Mouse (Mus musculus): ENCODE measurements at regions not wholly inside any gene's neighbourhood (a gene's known extent, or its start where the extent isn't known, plus 50 kb on each side); places are given as distances from the start of the nearest gene placed in this dataset.

GRCm38 (mm10) chr4:88950181-88951033, 70.4 kb upstream of the Ifne start:
- no peak for TF ChIP-seq POLR2A (IDR thresholded peaks at IDR 0.05; ENCODE audit: borderline replicate concordance, control insufficient read depth, low read depth, low read length)
- Histone ChIP-seq H3K4me3 (replicated peaks; ENCODE audit: control insufficient read depth, low read depth, low read length) (no peak overlapping the region), H3K27ac (ENCODE audit: control insufficient read depth, insufficient read depth, low read depth, low read length, poor library complexity) (no peak overlapping the region), H3K4me1 (ENCODE audit: control insufficient read depth, insufficient read depth, low read length) (no peaks in the 10 kb centered on the region)
- 69% methylated on average over 12 of the region's 12 CpGs for WGBS

GRCm38 (mm10) chr4:88948027-88948859, 68.2 kb upstream of the Ifne start:
- WGBS = 80% methylated on average over 4 of the region's 4 CpGs
- TF ChIP-seq CTCF (IDR thresholded peaks at IDR 0.05; ENCODE audit: control insufficient read depth, insufficient read depth, low read length) = no peak
- no peak for TF ChIP-seq POLR2A (IDR thresholded peaks at IDR 0.05; ENCODE audit: borderline replicate concordance, control insufficient read depth, low read depth, low read length)
- Histone ChIP-seq H3K4me1 (ENCODE audit: control insufficient read depth, insufficient read depth, low read length) (no peaks in the 10 kb centered on the region), H3K4me3 (replicated peaks; ENCODE audit: control insufficient read depth, low read depth, low read length) (no peak overlapping the region), H3K27ac (ENCODE audit: control insufficient read depth, insufficient read depth, low read depth, low read length, poor library complexity) (no peak overlapping the region)

GRCm38 (mm10) chr4:88941955-88942354, 62.0 kb upstream of the Ifne start:
- Histone ChIP-seq H3K4me3 (replicated peaks; ENCODE audit: control insufficient read depth, low read depth, low read length) (no peak overlapping the region), H3K4me1 (ENCODE audit: control insufficient read depth, insufficient read depth, low read length) (no peaks in the 10 kb centered on the region), H3K27ac (ENCODE audit: control insufficient read depth, insufficient read depth, low read depth, low read length, poor library complexity) (no peak overlapping the region)
- WGBS = 84% methylated on average over 4 of the region's 4 CpGs
- no peak for TF ChIP-seq CTCF (IDR thresholded peaks at IDR 0.05; ENCODE audit: control insufficient read depth, insufficient read depth, low read length)
- TF ChIP-seq POLR2A (IDR thresholded peaks at IDR 0.05; ENCODE audit: borderline replicate concordance, control insufficient read depth, low read depth, low read length) = no peak

- Histone ChIP-seq H3K4me3 (replicated peaks; ENCODE audit: control insufficient read depth, low read depth, low read length) (no peak overlapping the region), H3K27ac (ENCODE audit: control insufficient read depth, insufficient read depth, low read depth, low read length, poor library complexity) (no peak overlapping the region), H3K4me1 (ENCODE audit: control insufficient read depth, insufficient read depth, low read length) (no peaks in the 10 kb centered on the region)
- TF ChIP-seq CTCF (IDR thresholded peaks at IDR 0.05; ENCODE audit: control insufficient read depth, insufficient read depth, low read length) = no peak
- TF ChIP-seq POLR2A (IDR thresholded peaks at IDR 0.05; ENCODE audit: borderline replicate concordance, control insufficient read depth, low read depth, low read length) = no peak
- 93% methylated on average over 2 of the region's 2 CpGs for WGBS
These were observed 60.7 kb upstream of the Ifne start for GRCm38 (mm10) chr4:88940670-88941069.

GRCm38 (mm10) chr4:88939397-88939796, 59.4 kb upstream of the Ifne start:
- no peak overlapping the region for H3K27ac ChIP-seq (ENCODE audit: control insufficient read depth, insufficient read depth, low read depth, low read length, poor library complexity)
- H3K4me1 ChIP-seq (ENCODE audit: control insufficient read depth, insufficient read depth, low read length) = no peaks in the 10 kb centered on the region
- no peak for TF ChIP-seq CTCF (IDR thresholded peaks at IDR 0.05; ENCODE audit: control insufficient read depth, insufficient read depth, low read length)
- no peak for TF ChIP-seq POLR2A (IDR thresholded peaks at IDR 0.05; ENCODE audit: borderline replicate concordance, control insufficient read depth, low read depth, low read length)
- H3K4me3 ChIP-seq (replicated peaks; ENCODE audit: control insufficient read depth, low read depth, low read length) = no peak overlapping the region
- WGBS = 68% methylated on average over 4 of the region's 4 CpGs

GRCm38 (mm10) chr4:88938712-88939032, 58.7 kb upstream of the Ifne start:
- H3K4me1 ChIP-seq (ENCODE audit: control insufficient read depth, insufficient read depth, low read length) = no peaks in the 10 kb centered on the region
- H3K4me3 ChIP-seq (replicated peaks; ENCODE audit: control insufficient read depth, low read depth, low read length) = no peak overlapping the region
- TF ChIP-seq POLR2A (IDR thresholded peaks at IDR 0.05; ENCODE audit: borderline replicate concordance, control insufficient read depth, low read depth, low read length) = no peak
- TF ChIP-seq CTCF (IDR thresholded peaks at IDR 0.05; ENCODE audit: control insufficient read depth, insufficient read depth, low read length) = no peak
- WGBS = 29% methylated on average over 11 of the region's 11 CpGs
- H3K27ac ChIP-seq (ENCODE audit: control insufficient read depth, insufficient read depth, low read depth, low read length, poor library complexity) = no peak overlapping the region; the same call in 1 of the 2 replicates

- TF ChIP-seq POLR2A (IDR thresholded peaks at IDR 0.05; ENCODE audit: borderline replicate concordance, control insufficient read depth, low read depth, low read length) (no peak), CTCF (IDR thresholded peaks at IDR 0.05; ENCODE audit: control insufficient read depth, insufficient read depth, low read length) (no peak)
- no peaks in the 10 kb centered on the region for H3K4me1 ChIP-seq (ENCODE audit: control insufficient read depth, insufficient read depth, low read length)
- WGBS = under 1% methylated on average over 102 of the region's 104 CpGs
- peak overlapping the region; percentile 40 for H3K4me3 ChIP-seq (replicated peaks; ENCODE audit: control insufficient read depth, low read depth, low read length)
- H3K27ac ChIP-seq (ENCODE audit: control insufficient read depth, insufficient read depth, low read depth, low read length, poor library complexity) = no peak overlapping the region; the same call in 1 of the 2 replicates
These were observed 58.1 kb upstream of the Ifne start for GRCm38 (mm10) chr4:88937866-88938711.

- no peak overlapping the region for H3K4me3 ChIP-seq (replicated peaks; ENCODE audit: control insufficient read depth, low read depth, low read length)
- TF ChIP-seq CTCF (IDR thresholded peaks at IDR 0.05; ENCODE audit: control insufficient read depth, insufficient read depth, low read length) (no peak), POLR2A (IDR thresholded peaks at IDR 0.05; ENCODE audit: borderline replicate concordance, control insufficient read depth, low read depth, low read length) (no peak)
- no peak overlapping the region for H3K27ac ChIP-seq (ENCODE audit: control insufficient read depth, insufficient read depth, low read depth, low read length, poor library complexity)
- no peaks in the 10 kb centered on the region for H3K4me1 ChIP-seq (ENCODE audit: control insufficient read depth, insufficient read depth, low read length)
- WGBS = 64% methylated on average over 6 of the region's 6 CpGs
These were observed 57.0 kb upstream of the Ifne start for GRCm38 (mm10) chr4:88936976-88937375.
